Mouse (Mus musculus): Measurements from ENCODE around the gene Bbs9.

The Bbs9 gene

DNA sequence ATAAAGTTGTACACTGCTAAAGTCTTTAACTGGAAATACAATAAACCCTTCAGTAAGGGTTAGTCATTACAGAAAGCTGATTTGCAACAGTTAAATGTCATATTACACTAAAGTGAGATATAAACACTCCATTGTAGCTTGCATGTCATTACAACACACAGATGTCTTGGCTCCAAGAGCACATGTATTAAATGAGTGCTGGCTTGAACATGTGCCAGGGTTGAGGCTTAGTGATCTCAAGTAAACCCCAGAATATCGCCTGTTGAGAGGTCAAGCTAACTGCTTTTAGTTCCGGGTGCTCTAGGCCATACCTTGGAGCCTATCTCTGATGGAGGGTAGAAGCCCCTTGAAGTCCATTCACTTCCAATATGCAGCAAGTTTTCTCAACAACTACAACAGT lies 273.1 kb downstream of the Bbs9 start:
- no peak for DNase-seq (ENCODE audit: low spot score)

- DNase-seq (ENCODE audit: low spot score), result no peak
These were observed 275.4 kb downstream of the Bbs9 start for GRCm38 (mm10) chr9:22750779-22751545.

- no peak for DNase-seq (ENCODE audit: low spot score)
These were observed 276.0 kb downstream of the Bbs9 start for GRCm38 (mm10) chr9:22751546-22751929.

DNA sequence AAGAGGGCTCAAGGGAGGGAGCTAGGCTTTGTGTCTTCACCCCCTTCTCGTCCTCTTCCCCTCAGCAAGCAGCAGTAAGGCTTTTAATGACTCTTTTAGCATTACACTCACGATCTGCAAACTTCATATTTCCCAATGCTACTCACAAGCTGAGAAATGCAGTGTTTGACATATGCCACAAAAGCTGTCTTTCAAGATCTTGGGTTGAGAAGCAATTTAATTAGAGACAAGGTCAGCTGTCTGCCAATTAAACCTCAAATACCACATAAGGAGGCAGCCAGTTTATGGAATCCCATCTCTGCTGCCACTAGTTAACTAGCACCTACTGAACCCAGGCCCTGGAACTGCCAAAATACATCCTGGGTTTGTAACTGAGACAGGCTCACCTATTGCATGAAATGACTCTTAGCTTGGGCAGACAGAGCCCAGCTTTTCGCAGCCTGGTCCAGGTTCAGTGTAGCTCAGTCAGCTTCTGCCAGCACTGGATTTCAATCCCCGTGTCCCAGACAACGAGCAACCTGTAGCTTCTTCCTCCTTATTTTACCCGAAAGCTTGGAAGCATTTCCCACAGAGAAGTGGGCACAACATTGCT lies 278.7 kb downstream of the Bbs9 start:
- DNase-seq (ENCODE audit: low spot score), result no peak

- no peak for DNase-seq (ENCODE audit: low spot score)
These were observed 283.0 kb downstream of the Bbs9 start for GRCm38 (mm10) chr9:22758487-22758886.

DNA sequence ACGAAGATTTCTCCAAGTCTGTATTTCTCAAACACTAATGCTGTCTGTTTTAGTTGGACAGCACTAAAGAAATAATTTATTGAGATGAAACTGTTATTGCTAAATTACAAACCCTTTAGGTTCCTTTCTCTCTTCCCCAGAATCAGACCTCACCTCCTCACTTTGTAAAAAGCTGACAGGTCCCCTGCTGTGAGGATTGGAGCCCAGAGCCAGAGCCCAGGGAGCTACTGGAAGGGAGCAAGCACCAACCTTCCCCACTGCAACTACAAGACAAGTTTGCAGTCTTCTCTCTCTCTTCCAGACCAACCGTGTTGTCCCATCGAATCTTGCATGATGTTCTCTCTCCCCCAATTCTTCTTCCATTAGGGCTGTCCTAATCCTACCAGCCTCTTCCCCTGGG lies 283.7 kb downstream of the Bbs9 start:
- no peak for DNase-seq (ENCODE audit: low spot score)

- DNase-seq (ENCODE audit: low spot score), result no peak
These were observed 284.9 kb downstream of the Bbs9 start for GRCm38 (mm10) chr9:22760376-22760775.

- no peak for DNase-seq (ENCODE audit: low spot score)
These were observed 286.0 kb downstream of the Bbs9 start for GRCm38 (mm10) chr9:22761487-22761886.

DNA sequence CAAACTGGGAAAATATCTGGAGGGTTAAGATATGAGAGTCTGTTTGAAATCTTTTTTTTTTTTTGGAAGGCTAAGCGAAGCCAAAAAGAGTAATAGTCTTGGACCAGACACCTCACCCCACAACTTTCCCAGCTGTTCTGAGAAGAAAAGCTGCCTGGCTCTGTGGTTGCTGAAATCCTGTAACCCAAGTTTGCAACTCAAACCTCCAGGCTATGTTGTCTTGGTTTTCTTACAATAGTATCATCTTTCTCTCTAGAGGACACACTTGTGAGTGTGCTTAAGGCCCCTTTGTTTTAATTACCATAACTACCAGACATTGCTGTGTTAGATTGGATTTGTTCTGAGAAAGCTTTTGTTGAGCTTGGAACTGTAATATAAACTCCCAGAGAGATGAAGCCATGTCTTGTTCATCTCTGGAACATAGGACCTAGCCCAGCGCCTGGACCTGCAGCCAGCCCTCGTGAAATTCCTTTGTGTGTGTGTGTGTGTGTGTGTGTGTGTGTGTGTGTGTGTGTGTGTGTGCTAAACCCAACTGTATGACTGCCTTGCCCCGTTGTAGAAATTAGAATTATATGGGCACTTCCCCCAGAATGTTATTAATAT lies 290.2 kb downstream of the Bbs9 start:
- DNase-seq (ENCODE audit: low spot score), result no peak

DNA sequence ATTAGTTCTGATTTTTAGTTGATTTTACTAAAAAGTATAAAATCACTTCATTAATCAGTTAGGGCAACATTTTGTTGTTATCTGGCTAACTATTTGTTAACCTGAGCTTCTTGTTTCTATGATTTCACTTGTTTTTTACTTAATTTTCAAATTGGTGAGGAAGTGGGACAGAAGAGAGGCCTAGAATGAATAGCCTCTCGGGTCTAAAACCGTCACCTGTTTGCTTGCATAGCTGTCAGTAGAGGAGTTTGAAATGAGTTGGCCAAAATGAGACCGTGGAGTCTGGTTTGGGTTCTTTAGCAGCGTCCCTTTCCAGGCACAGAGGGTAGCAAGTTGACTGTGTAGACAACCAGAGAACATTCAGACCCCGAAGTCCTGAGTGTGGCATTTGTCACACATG lies 291.6 kb downstream of the Bbs9 start:
- no peak for DNase-seq (ENCODE audit: low spot score)

- DNase-seq (ENCODE audit: low spot score), result no peak
These were observed 292.3 kb downstream of the Bbs9 start for GRCm38 (mm10) chr9:22767860-22768259.

- no peak for DNase-seq (ENCODE audit: low spot score)
These were observed 296.3 kb downstream of the Bbs9 start for GRCm38 (mm10) chr9:22771785-22772184.

DNA sequence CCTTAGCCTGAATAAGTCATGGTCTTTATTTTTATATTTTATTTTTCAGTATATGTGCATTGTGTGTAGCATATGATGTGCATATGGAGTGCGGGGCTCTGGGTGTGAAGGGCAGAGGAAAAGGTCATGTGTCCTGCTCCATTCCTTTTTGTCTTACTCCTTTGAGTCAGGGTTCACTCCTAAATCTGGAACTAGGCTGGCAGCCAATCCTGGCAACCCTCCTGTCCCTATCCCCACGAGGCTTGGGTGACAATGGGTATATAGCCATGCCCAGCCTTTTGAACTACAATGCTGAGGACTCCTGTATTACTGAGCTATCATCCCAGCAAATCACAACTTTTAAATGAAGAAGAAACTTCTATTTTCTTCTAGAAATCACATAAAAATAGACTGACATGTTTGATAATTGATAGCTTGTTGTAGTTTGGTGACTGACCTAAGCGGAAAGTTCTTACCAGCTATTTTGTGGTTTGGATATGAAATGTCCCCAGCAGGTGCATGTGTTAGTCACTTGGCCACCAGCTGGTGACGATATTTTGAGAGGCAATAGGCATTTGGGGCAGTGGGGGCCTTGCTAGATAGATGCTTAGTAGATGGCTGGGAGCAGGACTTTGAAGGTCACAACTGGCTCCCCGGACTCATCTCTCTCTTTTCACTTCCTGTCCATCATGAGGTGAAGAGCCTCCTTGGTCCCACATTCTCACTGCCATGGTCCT lies 300.9 kb downstream of the Bbs9 start:
- no peak for DNase-seq (ENCODE audit: low spot score)

GRCm38 (mm10) chr9:22777425-22777824 lies 301.9 kb downstream of the Bbs9 start:
- no peak for DNase-seq (ENCODE audit: low spot score)

- DNase-seq (ENCODE audit: low spot score), result no peak
These were observed 304.1 kb downstream of the Bbs9 start for GRCm38 (mm10) chr9:22779631-22780030.

DNA sequence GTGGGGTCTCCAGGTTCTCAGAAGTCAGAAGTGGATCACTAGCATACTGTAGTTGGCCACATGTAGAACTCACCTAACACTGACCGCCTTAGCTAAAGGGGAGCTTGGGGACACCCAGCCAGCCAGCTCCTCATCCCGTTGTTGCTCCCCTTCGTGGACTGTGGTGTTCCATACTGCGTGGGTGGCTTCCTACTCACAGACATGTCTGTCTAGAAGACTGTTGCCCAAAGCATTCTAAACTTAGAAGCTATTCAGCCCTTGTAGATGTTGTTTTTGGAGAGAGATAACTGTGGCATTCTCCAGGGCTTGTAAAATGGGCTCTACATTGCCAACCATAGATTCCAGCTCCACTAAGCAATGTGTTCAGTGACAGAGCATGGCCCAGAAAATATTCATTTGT lies 310.5 kb downstream of the Bbs9 start:
- no peak for DNase-seq (ENCODE audit: low spot score)

DNA sequence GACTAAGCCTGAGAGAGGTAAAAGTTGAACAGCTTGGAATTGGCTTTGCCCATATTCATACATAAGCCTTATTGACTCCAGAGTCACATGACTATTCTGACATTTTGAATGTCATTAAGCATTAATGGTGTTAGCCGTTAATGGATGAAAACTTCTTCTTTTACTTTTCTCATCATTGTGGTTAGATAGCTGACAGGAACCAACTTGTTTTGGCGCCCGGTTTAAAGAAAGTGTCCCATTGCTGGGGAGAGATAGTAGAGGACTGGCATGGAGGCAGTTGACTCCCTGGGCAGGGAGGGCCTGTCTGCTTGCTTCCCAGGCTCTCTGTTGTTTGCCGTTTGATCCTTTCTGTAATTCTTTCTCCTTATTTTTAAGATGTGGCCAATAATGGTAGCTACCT lies 312.9 kb downstream of the Bbs9 start:
- DNase-seq (ENCODE audit: low spot score), result no peak

DNA sequence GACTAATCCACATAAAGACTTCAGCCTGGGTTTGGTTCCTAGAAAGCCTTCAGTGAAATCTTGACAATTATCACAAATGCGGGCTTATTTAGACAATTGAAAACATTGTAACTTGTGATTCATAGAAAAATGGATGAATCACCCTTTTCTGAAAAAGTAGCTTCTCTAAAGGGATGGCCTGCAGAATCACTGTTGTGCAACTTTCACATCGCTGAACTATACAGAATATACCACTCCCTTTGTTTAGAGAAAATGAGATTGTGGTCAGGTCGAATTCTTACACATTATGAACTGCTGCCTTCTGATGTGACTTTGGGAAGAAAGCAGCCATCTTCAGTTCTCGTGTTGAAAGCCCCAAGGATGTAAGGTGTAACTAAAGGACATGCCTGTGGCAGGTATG lies 313.3 kb downstream of the Bbs9 start:
- DNase-seq (ENCODE audit: low spot score), result no peak

DNA sequence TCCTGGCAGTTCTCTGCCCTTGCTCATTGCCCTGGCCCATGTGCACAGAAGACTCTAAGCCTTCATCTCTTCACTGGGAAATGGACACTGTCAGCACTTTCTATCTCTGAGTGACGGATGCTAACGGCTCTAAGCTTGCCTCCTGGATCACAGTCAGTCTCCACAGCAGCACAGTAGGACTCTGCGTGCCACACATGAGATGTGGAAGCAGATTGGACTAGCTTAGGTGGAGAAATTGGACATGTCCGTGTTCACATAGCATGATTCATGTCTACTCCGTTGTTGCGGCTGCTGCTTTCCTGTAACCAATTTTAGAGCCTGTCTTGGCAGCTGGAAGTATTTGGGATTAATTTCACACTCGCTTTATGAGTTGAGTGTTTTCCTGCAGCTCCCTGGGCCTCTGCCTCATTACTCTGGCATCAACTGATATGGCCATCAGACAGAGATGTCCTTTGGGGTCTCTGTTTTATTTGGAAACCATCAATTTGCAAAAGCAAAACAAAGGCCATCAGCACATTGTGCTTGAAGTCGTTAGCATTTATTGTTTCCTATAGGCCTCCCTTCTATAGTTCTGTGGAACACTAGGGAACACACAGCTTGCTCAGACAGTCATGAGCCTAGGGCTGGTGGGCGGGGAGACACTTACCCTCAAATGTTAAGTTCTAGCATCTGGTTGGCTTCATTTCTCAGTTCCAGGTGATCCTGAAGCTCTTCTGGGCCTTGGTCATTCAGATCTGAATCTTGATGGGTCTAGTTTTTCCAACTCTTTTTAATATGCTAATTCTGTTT lies 314.1 kb downstream of the Bbs9 start:
- no peak for DNase-seq (ENCODE audit: low spot score)

DNA sequence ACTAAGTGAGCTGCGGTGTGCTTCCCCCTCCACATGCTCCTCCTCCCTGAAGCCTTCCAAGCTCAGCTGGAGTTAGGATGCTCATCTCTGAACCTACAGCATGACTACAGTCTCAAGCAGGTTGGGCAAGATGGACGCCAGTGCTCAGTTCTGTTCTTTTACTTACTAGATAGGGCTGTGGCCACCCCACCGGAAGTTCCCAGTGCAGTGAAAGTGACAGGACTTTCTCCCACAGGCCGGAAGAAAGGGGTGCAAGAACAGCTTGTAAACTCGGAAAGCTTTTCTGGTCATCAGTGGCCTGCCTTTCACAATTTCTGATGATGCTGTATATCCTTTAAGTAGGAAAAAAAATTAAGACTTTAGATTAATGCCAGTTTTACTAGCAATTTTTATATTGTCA lies 315.7 kb downstream of the Bbs9 start:
- no peak for DNase-seq (ENCODE audit: low spot score)

GRCm38 (mm10) chr9:22791750-22792149 lies 316.2 kb downstream of the Bbs9 start:
- no peak for DNase-seq (ENCODE audit: low spot score)

- DNase-seq (ENCODE audit: low spot score), result no peak
These were observed 318.2 kb downstream of the Bbs9 start for GRCm38 (mm10) chr9:22793698-22794097.
